Mouse (Mus musculus): ENCODE measurements around the gene Dlk2.

Dlk2 gene

DNA sequence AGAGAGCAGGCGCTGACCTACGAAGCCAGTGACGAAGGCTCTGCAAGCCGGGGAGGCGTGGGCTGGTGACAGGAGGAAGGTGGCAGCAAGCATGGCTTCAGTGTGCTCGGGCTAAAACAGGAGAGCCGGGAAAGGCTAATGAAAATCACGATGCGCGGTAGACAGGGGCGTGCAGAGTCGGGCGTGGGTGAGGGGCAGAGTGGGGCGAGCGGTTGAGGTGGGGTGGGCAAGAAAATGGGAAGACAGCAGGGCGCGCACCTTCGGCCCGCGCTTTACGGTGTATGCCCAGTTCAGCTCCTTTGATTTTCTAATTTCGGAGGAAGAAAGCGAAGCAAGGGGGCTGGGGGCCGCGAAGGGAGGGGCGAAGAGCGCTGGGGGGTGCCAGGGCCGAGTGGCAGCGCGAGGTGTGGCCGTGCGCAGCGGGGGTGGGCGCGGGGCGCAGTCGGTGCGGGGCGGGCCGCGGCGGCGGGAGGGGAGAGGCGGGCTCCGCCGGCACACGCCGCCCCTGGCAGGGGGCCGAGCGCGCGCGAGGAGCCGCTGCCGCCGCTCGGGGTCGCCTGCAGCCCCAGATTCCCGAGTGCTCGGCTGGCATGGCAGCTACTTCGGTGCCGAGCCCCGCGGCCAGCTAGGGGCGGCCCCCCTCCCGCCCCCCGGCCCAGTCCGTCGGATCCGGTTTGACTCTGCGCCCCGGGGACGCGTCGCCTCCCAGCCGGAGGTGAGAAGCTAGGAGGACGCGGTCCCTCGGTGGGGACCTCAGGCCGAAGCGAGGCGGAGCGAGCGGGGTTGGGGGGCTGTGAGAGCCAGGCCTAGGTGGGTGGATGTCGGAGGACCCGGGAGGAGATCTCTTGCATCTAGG is at the start of gene Dlk2:
Dlk2 (plus strand) TSS at position 58 of the 856 bp plus-strand sequence.
- no peak for DNase-seq (ENCODE audit: low spot score)

DNA sequence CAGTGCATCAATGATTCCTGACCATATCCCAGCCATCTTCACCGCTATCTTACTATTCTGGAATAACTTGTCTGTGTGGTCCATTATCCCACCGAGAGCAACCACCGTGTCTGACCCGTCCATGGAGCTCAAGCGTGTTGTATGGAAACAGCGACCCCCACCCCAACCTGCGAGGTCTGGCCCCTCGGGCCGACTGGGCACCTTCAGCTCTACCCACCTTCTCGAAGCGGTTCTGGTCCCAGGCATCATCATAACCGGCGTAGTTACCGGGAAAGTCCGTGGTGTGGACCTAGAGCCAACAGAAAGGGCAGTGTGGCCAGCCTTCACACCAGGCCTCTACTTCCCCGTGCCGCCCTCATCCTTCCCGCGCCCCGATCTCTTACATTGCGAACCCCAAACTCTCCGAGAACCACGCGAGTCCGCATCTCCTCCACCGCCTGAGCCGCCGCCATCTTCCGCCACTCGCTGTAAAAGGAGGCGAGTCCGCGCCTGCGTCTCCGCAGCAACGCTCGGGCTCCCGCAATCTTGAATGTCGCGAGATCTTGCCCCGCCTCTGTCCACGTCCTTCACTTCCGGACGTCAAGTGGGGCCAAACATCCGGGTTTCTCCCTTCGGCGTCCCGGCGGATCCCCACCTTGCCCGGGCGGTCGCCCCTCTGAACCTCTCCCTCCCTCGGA is 49.6 kb upstream of the Dlk2 start, which contains the start of the genes Polr1c and Yipf3:
Polr1c (minus strand) TSS at position 543 of the 677 bp plus-strand sequence.
Yipf3 (plus strand) TSS at position 569 of the 677 bp plus-strand sequence.
- DNase-seq (ENCODE audit: low spot score) = peak; percentile 98

DNA sequence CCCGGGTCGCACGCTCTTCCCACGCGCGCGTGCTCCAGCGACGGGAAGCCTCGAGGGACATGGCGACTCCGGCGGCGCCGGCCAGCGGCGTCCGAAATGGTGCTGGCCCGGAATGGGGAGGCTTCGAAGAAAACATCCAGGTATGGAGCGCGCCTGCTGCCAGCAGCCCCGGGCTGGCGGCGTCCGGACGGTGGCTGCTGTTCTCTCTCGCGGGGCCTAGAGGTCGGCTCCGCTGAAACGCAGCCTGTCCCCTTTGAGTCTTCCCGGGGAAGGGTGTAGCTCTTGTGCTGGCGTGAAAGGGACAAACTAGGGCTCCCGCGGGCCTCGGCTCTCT is 49.1 kb upstream of the Dlk2 start:
- DNase-seq (ENCODE audit: low spot score) = no peak

DNA sequence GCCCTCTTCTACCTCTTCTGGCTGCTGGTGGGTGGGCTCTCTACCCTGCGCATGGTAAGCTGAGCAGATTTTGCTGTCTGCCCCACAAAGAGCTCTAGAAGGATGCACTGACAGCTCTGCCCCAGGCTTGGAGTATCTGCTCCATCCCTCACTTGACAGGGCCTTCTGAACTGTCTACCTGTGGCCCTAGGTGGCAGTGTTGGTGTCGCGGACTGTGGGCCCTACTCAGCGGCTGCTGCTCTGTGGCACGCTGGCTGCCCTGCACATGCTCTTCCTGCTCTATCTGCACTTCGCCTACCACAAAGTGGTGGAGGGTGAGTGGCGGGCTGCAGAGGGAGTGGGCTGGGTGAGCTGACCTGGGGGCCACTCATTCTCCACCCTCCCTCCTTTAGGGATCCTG is 46.0 kb upstream of the Dlk2 start:
- no peak for DNase-seq (ENCODE audit: low spot score)

DNA sequence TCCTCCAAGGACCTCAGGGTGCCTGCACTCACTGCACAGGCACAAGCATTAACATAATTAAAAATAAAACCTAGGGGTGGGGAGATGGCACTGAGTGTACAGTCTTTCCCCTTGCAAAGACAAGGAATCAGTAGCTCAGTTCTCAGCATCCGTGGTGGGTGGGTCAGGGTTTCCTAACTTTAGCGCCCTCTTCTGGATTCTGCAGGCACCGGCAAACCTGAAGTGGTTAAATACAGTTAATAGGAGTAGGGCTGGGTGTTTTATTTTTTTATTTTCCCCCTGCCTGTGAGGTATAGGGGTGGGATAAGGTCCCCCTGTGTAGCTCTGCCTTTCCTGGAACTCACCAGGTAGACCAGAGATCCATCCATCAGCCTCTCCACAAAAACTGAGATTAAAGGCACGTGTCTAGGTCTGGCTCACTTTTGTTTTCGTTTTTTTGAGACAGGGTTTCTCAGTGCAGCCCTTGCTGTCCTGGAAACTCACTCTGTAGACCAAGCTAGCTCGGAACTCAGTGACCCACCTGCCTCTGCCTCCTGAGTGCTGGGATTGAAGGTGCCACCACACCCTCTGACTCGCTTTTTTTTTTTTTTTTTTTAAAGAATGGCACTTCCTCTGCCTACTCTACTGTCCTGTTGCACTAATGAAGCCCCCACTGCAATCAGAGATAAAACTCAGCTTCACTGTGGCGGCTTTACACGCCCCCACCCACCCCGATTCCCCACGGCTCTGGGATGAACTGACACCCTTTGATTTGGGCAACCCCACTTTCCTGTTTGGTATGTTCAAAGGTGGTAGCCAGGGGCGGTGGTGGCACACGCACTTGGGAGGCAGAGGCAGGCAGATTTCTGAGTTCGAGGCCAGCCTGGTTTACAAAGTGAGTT is 44.4 kb upstream of the Dlk2 start:
- peak; percentile 39 for DNase-seq (ENCODE audit: low spot score)

DNA sequence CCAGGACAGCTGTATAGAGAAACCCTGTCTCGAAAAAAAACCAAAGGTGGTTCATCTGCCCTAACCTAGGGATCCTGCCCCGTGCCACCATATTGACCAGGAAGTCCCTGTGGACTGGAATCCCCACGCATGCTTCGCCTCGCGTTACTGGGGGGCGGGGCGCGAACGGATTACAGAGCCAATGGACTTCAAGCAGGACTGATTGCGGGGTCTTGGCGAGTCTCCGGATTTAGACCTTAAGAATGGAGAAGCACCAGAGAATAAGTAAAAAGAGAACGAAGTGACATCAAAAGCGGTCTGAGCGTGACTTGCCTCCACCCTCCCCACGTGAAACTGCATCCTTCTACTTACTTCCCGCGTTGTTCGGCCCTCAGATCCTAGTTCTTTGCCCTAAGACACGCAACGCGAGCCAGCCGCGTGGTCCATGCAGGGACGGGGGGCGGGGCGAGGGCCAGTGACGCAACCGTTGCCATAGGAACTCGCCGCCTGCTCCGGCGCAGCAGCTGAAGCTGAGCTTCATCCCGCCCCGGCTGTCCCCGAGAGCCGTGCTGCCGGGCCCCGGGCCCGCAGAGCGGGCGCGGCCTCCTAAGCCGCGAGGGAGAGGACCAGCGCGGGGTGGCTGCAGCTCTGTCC is 43.7 kb upstream of the Dlk2 start, which contains the start of gene Lrrc73:
Lrrc73 (plus strand) TSS at position 80 of the 633 bp plus-strand sequence.
- peak; percentile 91 for DNase-seq (ENCODE audit: low spot score)

DNA sequence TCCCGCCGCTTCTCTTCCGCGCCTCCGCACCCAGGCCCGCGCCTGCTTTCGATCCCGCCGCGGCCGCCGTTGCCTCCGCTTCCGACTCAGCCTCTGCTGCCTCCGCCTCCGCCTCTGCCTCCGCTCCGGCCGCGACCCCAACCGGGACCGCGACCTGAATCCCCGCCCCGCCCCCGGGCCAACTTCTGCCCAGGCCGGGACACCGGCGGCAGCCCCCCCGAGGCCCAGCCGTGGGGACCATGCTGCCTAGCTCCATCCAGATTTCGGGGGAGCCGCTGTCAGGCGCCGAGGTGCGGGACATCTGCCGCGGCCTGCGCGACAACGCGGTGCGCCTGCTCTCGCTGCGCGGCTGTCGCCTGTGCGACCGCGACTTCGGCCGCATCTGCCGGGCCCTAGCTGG is 43.1 kb upstream of the Dlk2 start:
- DNase-seq (ENCODE audit: low spot score) = peak; percentile 20

DNA sequence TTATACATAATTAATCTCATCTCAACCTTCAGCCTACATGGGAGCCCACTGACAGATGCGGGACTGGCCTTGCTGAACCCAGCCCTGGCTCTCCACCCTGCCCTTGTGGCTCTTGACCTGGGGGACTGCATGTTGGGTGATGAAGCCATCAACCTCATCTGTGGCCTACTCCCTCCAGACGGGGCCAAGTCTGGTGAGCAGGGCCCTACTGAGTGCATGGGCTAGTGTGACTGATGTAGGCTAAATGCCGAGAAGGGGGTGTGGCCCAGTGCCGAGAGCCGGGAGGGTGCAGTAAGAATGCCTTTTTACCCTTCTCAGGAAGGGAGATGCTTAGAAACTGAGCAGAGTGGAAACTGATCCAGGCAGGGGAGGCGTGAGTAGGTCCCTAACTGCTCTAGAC is 42.1 kb upstream of the Dlk2 start:
- no peak for DNase-seq (ENCODE audit: low spot score)

DNA sequence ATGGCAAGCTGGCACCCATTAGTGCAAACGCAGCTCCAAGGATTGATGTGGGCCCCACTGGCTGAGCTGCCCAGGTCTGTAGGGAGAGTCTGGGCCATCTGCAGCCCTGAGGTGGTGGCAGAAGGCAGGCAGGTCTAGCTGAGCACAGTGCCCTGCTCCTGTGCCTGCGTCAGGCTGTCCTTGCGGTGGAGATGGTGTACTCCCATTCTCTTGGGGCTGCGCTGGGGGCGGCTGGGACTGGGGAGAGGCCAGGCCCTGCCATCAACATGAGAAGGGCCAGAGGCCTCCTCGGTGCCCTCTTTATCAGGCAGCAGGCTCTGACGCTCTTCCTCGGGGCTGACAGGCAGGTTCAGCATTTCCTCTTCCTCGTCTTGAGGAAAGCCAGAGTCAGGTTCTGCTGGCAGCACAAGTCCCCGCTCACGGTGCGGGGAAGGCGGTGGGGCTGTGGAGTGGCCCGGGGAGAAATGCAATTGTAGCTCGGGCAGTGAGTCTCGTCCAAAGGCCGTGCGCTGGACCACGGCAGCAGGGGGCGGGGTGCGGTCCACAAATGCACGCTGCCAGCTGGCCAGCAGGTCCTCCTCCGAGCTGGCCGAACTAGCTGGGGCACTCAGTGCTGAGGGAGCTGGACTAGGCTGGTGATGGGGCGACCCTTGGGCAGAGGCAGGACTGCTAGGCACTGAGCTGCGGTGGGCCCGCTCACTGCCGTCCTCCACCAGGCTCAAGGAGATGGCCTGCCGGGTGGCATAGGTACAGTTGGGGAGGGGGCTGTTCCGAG is 38.8 kb upstream of the Dlk2 start:
- peak; percentile 18 for DNase-seq (ENCODE audit: low spot score)

DNA sequence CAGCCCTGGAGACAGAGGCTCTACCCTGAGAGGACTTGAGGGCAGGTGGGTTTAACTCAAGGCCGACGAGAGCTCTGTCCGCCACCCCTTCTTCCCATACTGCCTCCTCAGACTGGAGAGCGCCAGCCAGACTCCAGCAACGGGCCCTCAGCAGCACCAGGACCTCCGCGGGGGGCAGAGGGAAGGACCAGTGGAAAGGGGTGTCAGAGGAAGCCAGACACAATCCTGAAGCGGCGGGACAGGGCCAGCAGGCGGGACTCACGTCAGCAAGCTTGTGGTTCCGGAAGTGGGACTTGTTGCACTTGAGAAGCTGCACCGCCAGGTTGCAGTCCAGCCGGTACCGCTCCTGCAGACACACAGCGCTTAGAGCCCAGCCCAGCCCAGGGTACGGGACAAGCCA is 37.5 kb upstream of the Dlk2 start:
- no peak for DNase-seq (ENCODE audit: low spot score)

DNA sequence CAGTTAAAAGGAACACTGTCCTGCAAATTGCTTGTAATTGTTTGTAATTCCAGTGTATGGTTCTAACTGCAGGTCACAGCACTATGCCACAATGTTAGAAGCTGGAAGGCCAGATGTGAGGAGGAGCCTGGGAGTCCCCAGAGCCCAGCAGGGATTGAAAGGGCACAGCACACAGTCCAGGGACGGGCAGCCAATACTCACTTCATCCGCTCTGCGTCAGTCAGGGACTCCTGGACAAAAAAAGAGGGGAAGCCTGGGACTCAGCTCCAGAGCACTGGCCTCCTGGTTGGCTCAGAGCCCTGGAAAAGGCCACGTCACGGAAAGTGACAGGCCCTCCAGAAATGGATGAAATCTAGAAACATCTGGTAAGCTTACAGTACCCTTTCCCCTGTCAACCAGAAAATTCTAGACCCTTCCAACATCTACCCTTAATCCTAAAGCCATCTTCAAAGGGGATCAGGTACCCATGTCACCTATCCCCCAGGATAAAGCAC is 35.0 kb upstream of the Dlk2 start:
- no peak for DNase-seq (ENCODE audit: low spot score)

DNA sequence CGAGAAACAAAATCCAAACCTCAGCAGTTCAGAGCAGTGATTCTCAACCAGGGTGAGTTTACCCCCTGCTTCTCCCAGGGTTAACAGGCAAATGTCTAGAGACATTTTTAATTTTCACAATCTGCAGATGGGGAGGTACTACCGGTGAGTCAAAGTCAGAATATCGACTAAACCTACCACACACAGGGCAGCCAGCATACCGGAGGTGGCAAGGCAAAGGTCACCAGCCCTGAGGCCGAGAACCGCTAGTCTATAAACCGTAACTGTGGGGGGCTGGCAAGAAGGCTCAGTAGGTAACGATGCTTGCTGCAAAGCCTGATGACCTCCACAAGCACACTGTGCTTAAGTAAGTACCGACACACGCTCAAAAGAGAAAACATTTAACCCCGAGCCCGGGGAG is 31.7 kb upstream of the Dlk2 start:
- DNase-seq (ENCODE audit: low spot score) = no peak

DNA sequence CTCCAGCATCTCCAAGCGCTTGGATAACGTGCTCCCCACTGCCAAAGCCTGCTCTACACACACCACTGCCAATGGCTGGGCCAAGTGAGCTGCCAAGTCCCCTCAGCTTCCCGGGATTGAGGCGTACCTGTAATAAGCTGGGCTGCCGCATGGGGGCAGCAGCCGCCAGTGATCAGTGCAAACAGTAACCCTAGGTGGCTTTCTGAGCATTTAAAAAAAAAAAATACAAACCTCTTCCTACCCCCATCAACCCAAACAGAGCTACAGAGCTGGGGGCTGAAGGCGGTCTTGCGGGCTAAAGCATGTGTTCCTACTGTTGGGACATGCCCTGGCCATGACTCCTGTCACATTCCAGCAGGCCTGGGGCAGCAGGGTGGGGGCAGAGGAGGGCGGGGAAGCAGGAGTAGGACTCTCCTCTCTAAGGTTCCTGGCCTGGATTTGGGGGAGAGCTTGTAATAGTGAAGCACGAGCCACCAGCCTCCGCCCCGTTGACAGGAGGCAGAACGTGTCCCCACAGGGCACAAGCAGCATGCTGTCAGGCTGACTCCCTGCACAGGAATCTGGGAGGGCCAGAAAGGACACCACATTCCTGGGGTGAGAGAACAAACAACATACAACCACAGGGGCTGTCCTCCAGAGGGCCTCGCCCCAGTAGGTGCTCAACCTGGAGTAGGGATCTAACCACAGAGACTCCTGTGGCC is 31.2 kb upstream of the Dlk2 start:
- peak; percentile 82 for DNase-seq (ENCODE audit: low spot score)

DNA sequence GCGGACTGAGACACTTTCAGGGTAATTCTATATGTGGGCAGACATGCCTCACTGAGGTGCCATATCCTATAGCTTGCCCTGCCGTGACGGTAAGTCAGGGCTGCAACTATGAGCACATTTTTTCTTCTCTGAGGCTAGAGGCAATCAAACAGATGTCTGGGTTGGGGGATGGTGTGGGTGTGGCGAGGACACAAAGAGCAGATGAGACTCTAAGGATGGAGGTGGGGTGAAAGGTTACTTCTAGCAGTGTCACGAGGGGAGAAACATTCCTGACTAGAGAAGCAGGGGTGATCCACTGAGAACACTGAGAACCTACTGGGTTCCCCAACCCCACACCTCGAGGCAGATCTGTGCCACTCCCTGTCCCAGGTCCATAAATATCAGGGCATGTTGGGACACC is 30.2 kb upstream of the Dlk2 start:
- no peak for DNase-seq (ENCODE audit: low spot score)

DNA sequence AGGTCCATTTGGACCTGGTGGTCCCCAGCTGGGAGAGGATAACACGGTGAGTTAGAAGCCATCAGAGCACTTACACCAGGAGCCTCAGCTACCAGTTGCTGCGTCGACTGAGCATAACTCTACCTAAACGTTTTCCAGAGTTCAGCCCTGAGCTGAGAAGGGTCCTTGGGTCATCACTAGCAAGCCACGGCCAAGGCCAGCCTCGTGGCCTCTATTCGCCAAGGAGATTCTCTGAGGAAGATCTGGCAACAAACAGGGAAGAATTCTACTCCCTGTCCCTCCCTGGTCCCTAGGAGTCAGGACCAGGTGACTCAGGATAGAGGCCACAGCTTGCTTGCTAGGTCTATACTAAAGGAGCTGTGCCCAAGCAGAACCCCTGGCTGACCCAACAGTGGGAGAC is 29.7 kb upstream of the Dlk2 start:
- DNase-seq (ENCODE audit: low spot score) = no peak

DNA sequence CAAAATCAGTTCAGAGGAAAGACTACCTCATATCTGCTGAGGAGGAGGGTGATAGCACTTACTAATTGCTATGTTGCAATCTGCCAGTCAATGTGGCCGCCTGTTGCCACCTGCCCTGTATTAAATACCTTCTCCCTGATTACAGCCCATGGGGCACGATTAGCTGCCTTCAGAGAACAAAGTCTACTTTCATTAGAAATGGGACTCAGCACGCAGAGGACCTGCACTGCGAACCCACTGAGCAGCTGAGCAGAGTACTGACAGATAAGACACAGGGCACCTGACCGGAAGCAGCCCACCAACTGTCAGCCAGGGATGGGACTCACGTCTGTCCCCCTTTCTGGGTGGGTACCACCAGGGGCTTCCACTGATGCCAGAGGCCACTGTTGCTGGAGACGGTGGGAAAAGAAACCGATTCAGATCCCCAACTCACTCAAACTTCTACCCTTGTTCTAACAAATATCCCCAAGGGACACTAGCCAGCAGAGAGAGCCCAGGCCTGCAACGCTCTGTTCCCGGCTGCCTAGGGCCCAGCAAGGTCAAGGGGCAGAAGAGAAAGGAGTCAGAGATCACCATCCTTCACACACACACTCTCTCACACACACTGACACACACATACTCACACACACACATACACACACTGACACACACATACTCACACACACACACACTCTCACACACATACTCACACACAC is 29.0 kb upstream of the Dlk2 start:
- DNase-seq (ENCODE audit: low spot score) = no peak

DNA sequence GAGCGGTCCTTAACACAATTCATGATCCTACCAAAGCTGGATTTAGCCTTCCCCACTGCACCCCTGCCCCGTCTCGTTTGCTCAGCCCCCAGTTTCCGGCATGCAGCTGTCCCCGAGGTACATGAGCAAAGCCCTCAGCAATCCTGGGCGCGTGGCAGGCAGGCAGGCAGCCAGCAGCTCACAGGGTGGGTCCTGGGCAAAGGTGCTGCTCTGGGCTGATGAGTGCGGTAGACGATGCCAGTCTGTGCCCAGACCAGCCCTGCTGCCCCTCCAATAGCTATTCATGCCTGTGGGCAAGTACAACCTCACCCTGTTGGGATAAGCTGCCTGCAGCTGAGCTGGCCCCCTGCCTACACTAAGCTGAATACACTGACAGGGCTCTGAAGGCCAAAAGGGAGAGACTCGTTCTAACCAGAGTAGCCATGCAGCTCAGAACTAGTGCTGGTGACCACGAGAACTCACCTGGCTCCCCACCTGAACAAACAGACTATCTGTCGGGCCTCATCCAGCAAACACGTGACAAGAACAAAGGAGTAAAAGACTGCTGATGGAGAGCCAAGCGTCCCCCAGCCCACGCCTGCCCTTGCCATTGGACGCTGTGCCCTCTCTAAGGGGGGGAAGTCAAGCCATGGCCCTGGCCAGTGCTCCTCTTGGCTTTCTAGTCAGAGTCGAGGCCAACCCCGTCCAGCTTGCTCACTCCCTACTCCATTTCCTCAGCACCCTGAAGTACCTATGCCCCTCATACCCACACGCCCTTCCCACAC is 27.3 kb upstream of the Dlk2 start:
- peak; percentile 73 for DNase-seq (ENCODE audit: low spot score)

DNA sequence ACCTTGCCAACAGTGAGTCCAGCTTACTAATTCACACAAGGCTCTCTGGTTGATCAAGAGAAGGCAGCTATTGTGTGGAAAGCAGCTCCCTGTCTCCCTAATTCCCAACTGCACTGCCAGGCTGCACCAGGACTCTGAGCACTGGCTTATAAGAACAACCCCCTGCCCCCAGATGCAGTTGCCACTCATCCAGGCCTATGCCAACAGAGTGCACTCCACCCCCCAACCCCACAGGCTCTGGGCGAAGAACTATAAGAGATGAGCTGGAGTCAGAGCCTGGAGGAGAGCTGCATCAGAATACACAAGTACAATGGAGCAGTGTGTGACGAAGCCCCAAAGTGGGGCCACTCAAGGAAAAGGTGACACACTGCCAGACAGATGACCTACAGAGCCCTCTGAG is 25.2 kb upstream of the Dlk2 start:
- DNase-seq (ENCODE audit: low spot score) = no peak

DNA sequence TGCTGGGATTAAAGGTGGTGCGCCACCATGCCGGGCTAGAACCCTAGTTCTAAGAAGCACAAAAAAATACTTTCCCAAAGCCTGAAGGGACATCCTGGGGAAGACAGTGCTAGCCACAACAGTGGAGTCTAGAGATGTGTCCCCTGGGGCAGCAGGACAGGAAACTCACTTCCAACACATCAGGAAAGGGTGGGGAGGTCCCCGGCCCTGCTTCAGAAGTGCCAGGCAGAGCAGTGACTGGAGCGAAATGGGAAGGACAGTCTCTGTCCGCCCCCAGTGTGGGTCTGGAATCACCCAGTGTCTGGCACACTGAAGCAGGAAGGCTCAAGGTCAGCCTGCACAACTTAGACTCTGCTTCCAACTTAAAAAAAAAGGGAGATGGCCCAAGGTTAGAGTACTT is 24.5 kb upstream of the Dlk2 start:
- no peak for DNase-seq (ENCODE audit: low spot score)

All from urinary bladder, postnatal 14 days (tissue).